Comparison of ENCODE assay signal across 9 mouse cellular contexts in the genomic region with DNA sequence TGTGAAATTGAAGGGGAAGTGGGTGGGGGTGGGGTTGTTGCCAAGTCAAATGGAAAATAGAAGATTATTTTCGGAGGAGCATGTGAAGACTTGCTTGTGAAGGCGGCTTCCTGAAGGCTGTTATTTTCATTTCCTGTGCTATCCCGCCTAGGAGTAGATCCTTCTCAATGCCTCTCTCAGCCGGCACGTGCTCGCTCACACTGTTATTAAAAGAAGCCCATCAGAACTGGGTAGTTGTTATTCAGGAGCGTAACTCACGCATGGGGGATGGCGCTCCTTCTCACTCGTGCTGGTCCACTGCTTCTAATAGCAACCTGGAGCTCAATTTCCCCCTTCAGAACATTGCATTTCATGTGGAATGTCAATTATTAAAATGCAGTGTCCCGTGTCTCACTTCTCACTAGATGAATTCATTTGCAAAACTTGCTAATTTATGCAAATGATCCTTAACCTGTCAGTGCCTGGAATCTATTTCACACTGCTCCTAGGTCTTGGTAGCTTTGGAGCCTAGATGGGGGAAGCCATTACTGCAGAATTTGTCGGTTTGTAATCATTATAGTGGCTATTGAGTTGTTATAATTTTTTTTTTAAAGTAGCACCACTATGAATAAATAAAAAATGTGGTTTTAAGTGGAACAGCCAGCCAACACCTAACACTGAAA.
DNase-seq lines count a peak whose midpoint lies in the region; ATAC-seq lines count a peak whose summit lies in the region.
"Had no signal": no experiment of that assay in that cellular context is flagged by ENCODE, and none has a peak within 500 bp of the region (broad histone marks: within the 10 kb centered on the region; RNA-seq: fewer than 3 reads in every experiment).

No protein-coding gene starts in this region.

- H3K9ac ChIP-seq in heart, embryonic 13.5 days: no peak overlapping the region
- no peak overlapping the region for H3K9ac ChIP-seq in midbrain, embryonic 12.5 days (replicated peaks)

- no peak overlapping the region for H3K4me3 ChIP-seq in heart, embryonic 13.5 days
- no peak overlapping the region for H3K4me3 ChIP-seq in midbrain, embryonic 12.5 days

- H3K4me1 ChIP-seq in heart, embryonic 13.5 days: peaks cover 9% of the 10 kb centered on the region; the same call in 1 of the 2 replicates
- peaks cover 19% of the 10 kb centered on the region for H3K4me1 ChIP-seq in midbrain, embryonic 12.5 days

- no peak for ATAC-seq in heart, embryonic 13.5 days (ENCODE audit: extremely low read depth, insufficient number of reproducible peaks, low FRiP score, low TSS enrichment)
- ATAC-seq in midbrain, embryonic 12.5 days (ENCODE audit: low FRiP score, low read depth): peak; percentile 69
- ATAC-seq in megakaryocyte-erythroid progenitor cell, adult 5-6 weeks (replicated peaks; ENCODE audit: low FRiP score, low TSS enrichment, poor library complexity, severe bottlenecking): no peak

- peak overlapping the region; percentile 43 for H3K4me2 ChIP-seq in heart, embryonic 13.5 days
- peak overlapping the region; percentile 35 for H3K4me2 ChIP-seq in midbrain, embryonic 12.5 days (replicated peaks)

- H3K36me3 ChIP-seq in heart, embryonic 13.5 days: no peaks in the 10 kb centered on the region
- H3K36me3 ChIP-seq in midbrain, embryonic 12.5 days: no peaks in the 10 kb centered on the region
- H3K36me3 ChIP-seq: G1E had no signal

- 34% methylated on average over 12 of the region's 12 CpGs for WGBS in heart, embryonic 13.5 days
- WGBS in midbrain, embryonic 12.5 days: 28% methylated on average over 12 of the region's 12 CpGs

- DNase-seq in layer of hippocampus, adult 9-11 months: peak; percentile 9
- no peak for DNase-seq in layer of hippocampus, adult 11-12 months (ENCODE audit: low spot score)
- peak; percentile 38 for DNase-seq in embryo, embryonic 11 days
- DNase-seq in cerebellum, adult 9-10 months: no peak
- DNase-seq in gastrocnemius, postnatal 25 days: no peak

- no peaks in the 10 kb centered on the region for H3K27me3 ChIP-seq in heart, embryonic 13.5 days (replicated peaks)
- no peaks in the 10 kb centered on the region for H3K27me3 ChIP-seq in midbrain, embryonic 12.5 days

- no peak overlapping the region for H3K27ac ChIP-seq in heart, embryonic 13.5 days (replicated peaks)
- no peak overlapping the region for H3K27ac ChIP-seq in midbrain, embryonic 12.5 days (replicated peaks)

- H3K9me3 ChIP-seq in heart, embryonic 13.5 days: no peaks in the 10 kb centered on the region
- H3K9me3 ChIP-seq in midbrain, embryonic 12.5 days: no peaks in the 10 kb centered on the region
- H3K9me3 ChIP-seq: G1E had no signal

Comparison
In these comparisons a context has a peak if more than half of its experiments do, and no peak if none do; other contexts are left out.
1. DNase-seq: peak in layer of hippocampus, adult 9-11 months (single experiment) and embryo, embryonic 11 days (single experiment); none in layer of hippocampus, adult 11-12 months (single experiment), cerebellum, adult 9-10 months (single experiment) and gastrocnemius, postnatal 25 days (single experiment).